Mouse (Mus musculus) layer of hippocampus, postnatal 10 days (tissue): ENCODE measurements around the gene Mccc1. TPM values are rescaled to one million over a fixed set of nuclear protein-coding genes. Genes with fewer than 3 reads are reported as not detected.
A peak's percentile ranks its signal among the peaks of the same experiment; 100 is the strongest.

Experiments used
- DNase-seq, 2 experiments: peaks; one replicate each; pipeline ENCODE4 v3.0.0; 2021; ENCODE audit warnings: low spot score in 2 of 2
- long read RNA-seq: library from polyadenylated mRNA; stranded (forward); transcript quantifications from one replicate; pipeline ENCODE4 v2.0.0, GENCODE M21; 2023
- total RNA-seq, 2 experiments: library from RNA; stranded (reverse); gene quantifications; 2 replicates each; pipeline ENCODE4 v1.2.3; 2021

Gene Mccc1
- total RNA-seq: 10 to 100 TPM; 27.5 to 34.9 TPM
- long read RNA-seq, transcript Mccc1-201 (19 exons, 2,455 nt): major isoform, 16 of 33 reads
- long read RNA-seq, partial matches to known transcripts: 6 of 33 reads
- long read RNA-seq, other reads (novel, unspliced or antisense): 11 of 33 reads

- peak; percentile 96 to 97 for DNase-seq
Measured at GRCm38 (mm10) chr3:36000275-36001239, at the start of gene Mccc1. Gene Mccc1 (minus strand): TSS chr3:36000678.

GRCm38 (mm10) chr3:36049106-36049505, 48.6 kb upstream of the Mccc1 start:
- DNase-seq: no peak

- DNase-seq: no peak
Measured at GRCm38 (mm10) chr3:36045086-36045485, 44.6 kb upstream of the Mccc1 start.

GRCm38 (mm10) chr3:36044520-36044919, 44.0 kb upstream of the Mccc1 start:
- no peak for DNase-seq

- DNase-seq: no peak
Measured at GRCm38 (mm10) chr3:36031740-36032510, 31.4 kb upstream of the Mccc1 start.

GRCm38 (mm10) chr3:36029993-36030392, 29.5 kb upstream of the Mccc1 start:
- no peak for DNase-seq

- no peak for DNase-seq
Measured at GRCm38 (mm10) chr3:36025732-36026131, 25.3 kb upstream of the Mccc1 start.

GRCm38 (mm10) chr3:36011239-36011638, 10.8 kb upstream of the Mccc1 start:
- no peak for DNase-seq

- no peak for DNase-seq
Measured at GRCm38 (mm10) chr3:36008411-36009154, 8.1 kb upstream of the Mccc1 start.

GRCm38 (mm10) chr3:36004028-36004895, 3.8 kb upstream of the Mccc1 start:
- DNase-seq: no peak

- no peak for DNase-seq
Measured at GRCm38 (mm10) chr3:35994552-35995531, 5.6 kb downstream of the Mccc1 start.

- DNase-seq: no peak
Measured at GRCm38 (mm10) chr3:35990715-35991114, 9.8 kb downstream of the Mccc1 start.

GRCm38 (mm10) chr3:35988031-35988430, 12.4 kb downstream of the Mccc1 start:
- DNase-seq: no peak

- no peak for DNase-seq
Measured at GRCm38 (mm10) chr3:35986266-35986665, 14.2 kb downstream of the Mccc1 start.

- peak; percentile 18 to 27 for DNase-seq
Measured at GRCm38 (mm10) chr3:35973551-35973950, 26.9 kb downstream of the Mccc1 start.

- peak; percentile 16 to 28 for DNase-seq
Measured at GRCm38 (mm10) chr3:35972985-35973384, 27.5 kb downstream of the Mccc1 start.

GRCm38 (mm10) chr3:35971149-35971548, 29.3 kb downstream of the Mccc1 start:
- DNase-seq: peak in 1 of 2 experiments; percentile 17

GRCm38 (mm10) chr3:35970441-35970840, 30.0 kb downstream of the Mccc1 start:
- no peak for DNase-seq
